Mouse (Mus musculus): Measurements from ENCODE around the gene Slc11a2. TPM values are rescaled to one million over a fixed set of nuclear protein-coding genes. Genes with fewer than 3 reads are reported as not detected.

Slc11a2 gene
- polyA plus RNA-seq, 1 experiment: 8.8 TPM

- no peak for TF ChIP-seq GATA1 (IDR thresholded peaks at IDR 0.05; ENCODE audit: low read length)
Measured at GRCm38 (mm10) chr15:100349496-100349895, 75.4 kb downstream of the Slc11a2 start.

GRCm38 (mm10) chr15:100346761-100347160, 78.1 kb downstream of the Slc11a2 start:
- no peak for TF ChIP-seq GATA1 (IDR thresholded peaks at IDR 0.05; ENCODE audit: low read length)

GRCm38 (mm10) chr15:100345484-100345883, 79.4 kb downstream of the Slc11a2 start:
- no peak for TF ChIP-seq GATA1 (IDR thresholded peaks at IDR 0.05; ENCODE audit: low read length)

Other genes starting within 250 kb of the Slc11a2 start
- gene Atf1, start 197.3 kb downstream of the Slc11a2 start, polyA plus RNA-seq (2012): 50.4 and 83.1 TPM in 2 replicates
- gene Tmprss12, start 144.2 kb downstream of the Slc11a2 start, polyA plus RNA-seq (2012): not detected in 2 replicates
- 40.6 and 54.3 TPM in 2 replicates for gene Mettl7a1, start 120.9 kb downstream of the Slc11a2 start, polyA plus RNA-seq (2012)
- gene Mettl7a3, start 90.1 kb downstream of the Slc11a2 start, polyA plus RNA-seq (2012): not detected in 2 replicates
- gene Methig1, start 71.9 kb downstream of the Slc11a2 start, polyA plus RNA-seq (2012): 0.09 and 0.27 TPM in 2 replicates
- 1.7 and 2.5 TPM in 2 replicates for gene Mettl7a2, start 71.9 kb downstream of the Slc11a2 start, polyA plus RNA-seq (2012)
- gene Higd1c, start 60.5 kb downstream of the Slc11a2 start, polyA plus RNA-seq (2012): not detected in 2 replicates
- gene Gm5475, start 2.9 kb downstream of the Slc11a2 start, polyA plus RNA-seq (2012): not detected in 2 replicates
- gene Letmd1, start 44.0 kb upstream of the Slc11a2 start, polyA plus RNA-seq (2012): 24.8 and 47.3 TPM in 2 replicates
- 1.0 and 1.1 TPM in 2 replicates for gene Csrnp2, start 70.4 kb upstream of the Slc11a2 start, polyA plus RNA-seq (2012)
- gene Tfcp2, start 126.9 kb upstream of the Slc11a2 start, polyA plus RNA-seq (2012): 2.7 and 2.8 TPM in 2 replicates
- gene Pou6f1, start 174.9 kb upstream of the Slc11a2 start, polyA plus RNA-seq (2012): 0.03 and 0.11 TPM in 2 replicates
- 32.7 and 45.1 TPM in 2 replicates for gene Dazap2, start 190.3 kb upstream of the Slc11a2 start, polyA plus RNA-seq (2012)
- not detected in 2 replicates for gene Smagp, start 211.9 kb upstream of the Slc11a2 start, polyA plus RNA-seq (2012)
- 25.4 and 28.8 TPM in 2 replicates for gene Bin2, start 244.5 kb upstream of the Slc11a2 start, polyA plus RNA-seq (2012)

Data from G1E-ER4 (cell line).